Mouse (Mus musculus) hindbrain, embryonic 14.5 days (tissue): ENCODE measurements at regions not wholly inside any gene's neighbourhood (a gene's known extent, or its start where the extent isn't known, plus 50 kb on each side); places are given as distances from the start of the nearest gene placed in this dataset.
A peak's percentile ranks its signal among the peaks of the same experiment; 100 is the strongest.

Experiments used
- ATAC-seq: fragments of 200-750 bp; cut with Nextera tagmentation; 2 replicates; pipeline ENCODE4 v1.8.0; 2017; ENCODE audit warnings: moderate number of reproducible peaks, mild to moderate bottlenecking, moderate TSS enrichment, moderate library complexity; ENCODE audit not compliant: low FRiP score
- DNase-seq: peaks from one replicate; pipeline ENCODE4 v3.0.0-alpha.2; 2015; ENCODE audit warnings: low spot score
- H3K27ac ChIP-seq: fragments of 300-500 bp; sonication (generic); 2 replicates; pipeline ENCODE4 v1.5.1; 2014; ENCODE audit warnings: mild to moderate bottlenecking, moderate library complexity
- H3K27me3 ChIP-seq: fragments of 300-500 bp; sonication (generic); 2 replicates; pipeline ENCODE4 v1.6.1; 2014; ENCODE audit warnings: mild to moderate bottlenecking, low read length, mixed read lengths; ENCODE audit not compliant: control insufficient read depth, insufficient read depth
- H3K36me3 ChIP-seq: fragments of 300-500 bp; sonication (generic); replicated peaks from 2 replicates; pipeline ENCODE4 v1.6.1; 2014; ENCODE audit not compliant: control insufficient read depth, insufficient read depth
- H3K4me1 ChIP-seq: fragments of 300-500 bp; sonication (generic); replicated peaks from 2 replicates; pipeline ENCODE4 v1.6.1; 2014; ENCODE audit warnings: antibody characterized with exemption, low read length, mixed read lengths; ENCODE audit not compliant: control insufficient read depth, insufficient read depth
- H3K4me2 ChIP-seq: fragments of 300-500 bp; sonication (generic); replicated peaks from 2 replicates; pipeline ENCODE4 v1.6.1; 2014; ENCODE audit warnings: mild to moderate bottlenecking, moderate library complexity
- H3K4me3 ChIP-seq: fragments of 300-500 bp; sonication (generic); replicated peaks from 2 replicates; pipeline ENCODE4 v1.5.1; 2014; ENCODE audit warnings: mild to moderate bottlenecking, low read length
- H3K9ac ChIP-seq: fragments of 300-500 bp; sonication (generic); 2 replicates; pipeline ENCODE4 v1.6.1; 2014
- H3K9me3 ChIP-seq: fragments of 300-500 bp; sonication (generic); 2 replicates; pipeline ENCODE4 v1.6.1; 2016; ENCODE audit warnings: low read length; ENCODE audit not compliant: control insufficient read depth
- WGBS: fragments of 180-500 bp; shearing (Covaris S2); extraction: QIAGEN DNeasy Blood & Tissue Kit; methylation state at CpG from one replicate; pipeline ENCODE4 v1.1.7; 2014; 5-methylcytosine and 5-hydroxymethylcytosine counted together

GRCm38 (mm10) chr2:123349625-123350346 is 584.7 kb downstream of the Sqor start:
- 34% methylated on average over 10 of the region's 10 CpGs for whole genome bisulfite sequencing
- Histone ChIP-seq H3K4me1 (peaks cover 5% of the 10 kb centered on the region; the same call in 1 of the 2 replicates), H3K4me3 (no peak overlapping the region), H3K27ac (peak overlapping the region; percentile 77), H3K9me3 (no peaks in the 10 kb centered on the region), H3K4me2 (no peak overlapping the region), H3K9ac (no peak overlapping the region), H3K27me3 (no peaks in the 10 kb centered on the region), H3K36me3 (no peaks in the 10 kb centered on the region)
- ATAC-seq (peak; percentile 94), DNase-seq (peak; percentile 41)

GRCm38 (mm10) chr2:123364204-123364603 is 599.2 kb downstream of the Sqor start:
- Histone ChIP-seq H3K27ac (no peak overlapping the region), H3K9ac (no peak overlapping the region), H3K9me3 (0 out of 2 replicates have a peak, but pooled peaks cover 3% of the 10 kb centered on the region), H3K36me3 (no peaks in the 10 kb centered on the region), H3K4me3 (no peak overlapping the region), H3K4me2 (no peak overlapping the region), H3K4me1 (no peaks in the 10 kb centered on the region; the same call in 1 of the 2 replicates), H3K27me3 (no peaks in the 10 kb centered on the region)
- no peak for DNase-seq
- no peak; the same call in 1 of the 2 replicates for ATAC-seq

GRCm38 (mm10) chr2:123366571-123366970 is 601.5 kb downstream of the Sqor start:
- no peak overlapping the region for H3K4me2 ChIP-seq
- DNase-seq (no peak), ATAC-seq (no peak)
- 0 out of 2 replicates have a peak, but pooled peaks cover 3% of the 10 kb centered on the region for H3K9me3 ChIP-seq
- H3K4me1 ChIP-seq = no peaks in the 10 kb centered on the region; the same call in 1 of the 2 replicates
- H3K9ac ChIP-seq = no peak overlapping the region
- no peak overlapping the region for H3K4me3 ChIP-seq
- no peak overlapping the region for H3K27ac ChIP-seq
- H3K36me3 ChIP-seq = no peaks in the 10 kb centered on the region
- WGBS = 83% methylated on average over 2 of the region's 2 CpGs
- H3K27me3 ChIP-seq = no peaks in the 10 kb centered on the region

GRCm38 (mm10) chr2:123385622-123386418 is 620.8 kb downstream of the Sqor start:
- DNase-seq (no peak), ATAC-seq (peak; percentile 59)
- H3K27ac ChIP-seq = peak overlapping the region; percentile 18; the same call in 1 of the 2 replicates
- no peaks in the 10 kb centered on the region for H3K27me3 ChIP-seq
- no peak overlapping the region for H3K9ac ChIP-seq
- H3K4me1 ChIP-seq = no peaks in the 10 kb centered on the region
- WGBS = 53% methylated on average over 6 of the region's 6 CpGs
- no peak overlapping the region for H3K4me3 ChIP-seq
- no peaks in the 10 kb centered on the region for H3K36me3 ChIP-seq
- no peak overlapping the region for H3K4me2 ChIP-seq
- H3K9me3 ChIP-seq = no peaks in the 10 kb centered on the region

GRCm38 (mm10) chr2:123386773-123387604 is 622.0 kb downstream of the Sqor start:
- ATAC-seq = peak; percentile 82
- Histone ChIP-seq H3K9me3 (no peaks in the 10 kb centered on the region), H3K4me2 (no peak overlapping the region), H3K36me3 (no peaks in the 10 kb centered on the region), H3K9ac (no peak overlapping the region), H3K4me3 (no peak overlapping the region), H3K27me3 (no peaks in the 10 kb centered on the region), H3K27ac (peak overlapping the region; percentile 52; the same call in 1 of the 2 replicates), H3K4me1 (no peaks in the 10 kb centered on the region)
- DNase-seq = no peak
- WGBS = 69% methylated on average over 7 of the region's 7 CpGs

GRCm38 (mm10) chr2:123390981-123391380 is 625.9 kb downstream of the Sqor start:
- Histone ChIP-seq H3K9me3 (no peaks in the 10 kb centered on the region), H3K27ac (no peak overlapping the region), H3K36me3 (no peaks in the 10 kb centered on the region), H3K9ac (no peak overlapping the region), H3K4me3 (no peak overlapping the region), H3K27me3 (no peaks in the 10 kb centered on the region), H3K4me2 (no peak overlapping the region), H3K4me1 (no peaks in the 10 kb centered on the region)
- DNase-seq (no peak), ATAC-seq (no peak)
- WGBS = 86% methylated on average over 1 of the region's 1 CpGs

GRCm38 (mm10) chr2:123394296-123394695 is 629.3 kb downstream of the Sqor start:
- ATAC-seq (no peak), DNase-seq (no peak)
- H3K4me1 ChIP-seq = no peaks in the 10 kb centered on the region
- WGBS = 95% methylated on average over 3 of the region's 3 CpGs
- no peaks in the 10 kb centered on the region for H3K9me3 ChIP-seq
- H3K9ac ChIP-seq = no peak overlapping the region
- no peak overlapping the region for H3K27ac ChIP-seq
- no peak overlapping the region for H3K4me3 ChIP-seq
- no peak overlapping the region for H3K4me2 ChIP-seq
- no peaks in the 10 kb centered on the region for H3K27me3 ChIP-seq
- H3K36me3 ChIP-seq = no peaks in the 10 kb centered on the region

- no peak for ATAC-seq
- DNase-seq = no peak
- H3K4me2 ChIP-seq = no peak overlapping the region
Measured at GRCm38 (mm10) chr2:123397551-123397950, 632.5 kb downstream of the Sqor start.

GRCm38 (mm10) chr2:123401064-123401463 is 636.0 kb downstream of the Sqor start:
- H3K9me3 ChIP-seq = no peaks in the 10 kb centered on the region
- no peak overlapping the region for H3K4me2 ChIP-seq
- DNase-seq (peak; percentile 40), ATAC-seq (0 out of 2 replicates have a peak, but pooled peaks have one; percentile 65)
- H3K4me1 ChIP-seq = no peaks in the 10 kb centered on the region
- H3K36me3 ChIP-seq = no peaks in the 10 kb centered on the region
- no peak overlapping the region for H3K27ac ChIP-seq
- no peaks in the 10 kb centered on the region for H3K27me3 ChIP-seq
- H3K4me3 ChIP-seq = no peak overlapping the region
- no peak overlapping the region for H3K9ac ChIP-seq

More at GRCm38 (mm10) chr2:123397551-123397950, 632.5 kb downstream of the Sqor start:
- Histone ChIP-seq H3K4me1 (no peaks in the 10 kb centered on the region), H3K27me3 (no peaks in the 10 kb centered on the region), H3K9me3 (no peaks in the 10 kb centered on the region), H3K36me3 (no peaks in the 10 kb centered on the region), H3K4me3 (no peak overlapping the region), H3K27ac (no peak overlapping the region), H3K9ac (no peak overlapping the region)
- 89% methylated on average over 1 of the region's 1 CpGs for WGBS
